Mouse (Mus musculus) c-Kit-positive CD71-positive TER-119-positive erythroid progenitor cells, embryonic 14.5 days (primary cell): Measurements from ENCODE around the gene Ncapg2.
A peak's percentile ranks its signal among the peaks of the same experiment; 100 is the strongest.

Experiments used
- DNase-seq: peaks from one replicate; pipeline ENCODE4 v3.0.0-alpha.2; 2013; ENCODE audit warnings: low spot score

The Ncapg2 gene

DNA sequence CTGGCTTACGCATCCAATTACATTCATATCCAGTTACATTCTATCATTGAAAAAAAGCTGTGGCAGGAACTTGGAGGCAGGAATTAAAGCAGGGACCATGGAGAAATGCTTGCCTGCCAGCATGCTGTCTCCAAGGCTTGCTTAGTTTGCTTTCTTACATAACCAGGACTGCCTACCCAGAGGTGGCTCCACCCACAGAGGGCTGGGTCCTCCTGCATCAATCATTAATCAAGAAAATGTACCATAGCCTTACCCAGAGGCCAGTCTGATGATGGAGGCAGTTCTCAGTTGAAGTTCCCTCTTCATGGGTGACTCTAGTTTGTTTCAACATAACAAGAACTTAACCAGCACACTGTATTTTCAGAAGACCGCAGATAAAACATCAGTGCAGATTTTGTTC lies 44.3 kb downstream of the Ncapg2 start:
- DNase-seq = no peak

DNA sequence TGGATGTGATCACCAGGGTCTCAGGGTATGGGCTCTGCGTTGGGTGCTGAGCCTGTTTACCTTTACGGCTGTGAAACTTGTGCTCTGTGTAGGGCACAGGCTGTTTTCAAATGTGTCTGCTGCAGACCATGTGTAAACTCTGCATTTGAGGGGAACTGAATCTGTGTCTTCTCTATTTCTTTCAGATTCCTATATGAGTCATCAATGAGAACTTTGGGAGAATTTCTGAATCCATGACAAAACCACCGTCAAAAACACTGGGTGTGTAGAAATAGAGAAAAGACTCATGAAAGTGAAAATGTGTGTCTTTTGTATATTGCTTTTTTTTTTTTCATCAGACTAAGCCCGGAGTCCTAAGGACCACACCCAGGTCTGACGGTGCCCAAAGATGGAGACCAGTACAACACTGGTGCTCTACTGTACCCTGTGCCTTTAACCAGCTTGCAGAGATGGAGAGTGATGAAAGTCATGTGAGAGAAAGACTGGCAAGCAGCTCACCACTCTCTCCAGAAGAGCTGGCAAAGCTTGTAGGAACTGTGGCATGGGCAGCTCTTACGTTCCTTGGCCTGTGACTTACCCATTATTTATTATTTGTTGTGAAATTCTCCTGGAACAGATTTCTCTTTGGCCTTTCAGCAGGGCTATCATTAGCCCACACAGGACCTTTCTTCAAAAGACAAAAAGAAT lies 55.3 kb downstream of the Ncapg2 start:
- DNase-seq = no peak

DNA sequence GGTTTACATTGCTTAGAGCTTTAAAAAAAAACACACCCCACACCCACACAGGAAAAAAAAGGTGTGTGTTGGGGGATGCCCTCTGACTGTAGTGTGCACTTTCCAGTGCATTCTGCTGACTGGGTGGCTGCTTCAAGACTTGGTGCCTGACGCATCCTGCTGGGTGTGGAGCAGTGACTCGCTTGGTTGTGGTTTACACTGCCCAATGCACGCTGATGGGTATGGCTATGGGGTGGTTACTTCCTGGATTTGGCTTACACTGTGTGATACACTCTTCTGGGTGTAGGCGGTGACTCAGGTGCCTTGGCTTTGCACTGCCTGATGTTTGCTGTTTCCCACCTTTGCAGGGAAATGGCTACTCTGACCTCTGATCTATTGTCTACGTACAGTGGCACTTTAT lies 61.8 kb downstream of the Ncapg2 start:
- DNase-seq = no peak

DNA sequence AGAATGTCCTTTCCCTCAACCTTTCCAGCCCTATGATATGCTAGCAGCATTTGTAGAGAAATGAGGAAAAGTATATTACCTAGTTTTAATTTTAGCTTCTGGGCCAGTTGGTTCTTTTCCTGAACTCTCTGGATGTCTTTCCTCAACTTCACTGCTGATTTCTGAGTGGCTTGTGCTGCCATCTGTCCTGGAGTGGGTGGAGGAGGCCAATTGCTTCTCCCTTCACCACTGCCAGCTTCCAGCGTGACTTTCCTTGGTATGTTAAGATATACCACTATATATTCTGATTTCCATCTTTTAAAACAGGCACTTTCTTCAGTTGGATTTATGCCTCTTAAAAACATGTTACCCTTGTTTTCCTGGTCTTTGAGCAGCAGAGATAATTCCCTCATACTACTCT lies 63.1 kb downstream of the Ncapg2 start:
- DNase-seq = no peak

DNA sequence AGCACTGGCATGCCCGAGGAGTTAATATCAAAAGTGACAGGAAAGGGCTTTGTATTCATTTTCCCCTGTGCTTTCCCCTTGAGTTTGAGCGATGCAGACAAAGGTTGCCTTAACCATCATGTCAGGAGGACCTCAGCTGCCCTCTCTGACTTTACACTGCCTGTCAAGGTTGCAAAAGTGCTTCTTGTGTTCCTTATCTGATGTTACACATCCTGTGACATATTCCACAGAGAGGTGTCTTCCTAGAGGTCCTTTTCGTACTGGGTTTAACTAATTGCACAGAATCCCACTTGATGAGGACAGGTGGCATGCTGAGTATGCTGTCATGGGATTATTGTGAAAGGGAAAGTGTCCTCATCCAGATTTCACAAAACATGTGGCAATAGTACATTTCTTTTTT lies 63.9 kb downstream of the Ncapg2 start:
- DNase-seq = no peak

DNA sequence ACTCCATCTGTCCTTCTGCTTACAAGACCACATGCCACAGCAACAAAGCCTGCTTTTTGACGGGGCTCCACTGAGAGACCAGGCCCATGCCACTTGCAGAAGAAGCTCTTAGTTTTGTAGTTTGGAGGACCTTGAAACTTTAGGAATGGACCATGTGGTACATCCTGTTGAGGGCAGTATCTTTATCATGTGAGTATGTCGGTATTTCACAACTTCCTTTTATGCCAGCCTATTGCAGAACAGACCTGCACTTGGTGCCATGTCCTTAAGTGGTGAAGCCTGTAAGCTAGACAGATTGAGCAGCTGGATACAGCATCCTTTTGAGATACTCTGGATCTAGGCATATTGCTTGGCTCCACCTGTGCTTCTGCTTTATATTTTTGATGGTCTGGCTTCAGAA lies 68.1 kb downstream of the Ncapg2 start:
- no peak for DNase-seq

DNA sequence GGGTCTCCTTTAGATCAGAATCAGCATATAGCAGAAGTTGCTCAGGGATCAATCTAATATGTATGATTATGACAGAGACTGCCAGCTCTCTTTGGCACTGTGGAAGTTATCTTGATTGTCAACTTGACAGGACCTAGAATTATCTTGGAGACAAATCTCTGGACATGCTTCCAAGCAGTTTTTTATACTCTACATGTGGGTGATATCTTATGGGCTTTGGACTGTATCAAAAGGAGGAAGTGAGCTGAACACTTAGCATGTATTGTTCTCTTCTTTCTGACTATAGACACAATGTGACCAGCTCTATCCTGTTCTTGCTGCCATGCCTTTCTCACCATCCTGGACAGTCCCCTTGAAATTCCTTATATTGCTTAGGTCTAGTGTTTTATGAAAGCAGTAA lies 68.6 kb downstream of the Ncapg2 start:
- no peak for DNase-seq

DNA sequence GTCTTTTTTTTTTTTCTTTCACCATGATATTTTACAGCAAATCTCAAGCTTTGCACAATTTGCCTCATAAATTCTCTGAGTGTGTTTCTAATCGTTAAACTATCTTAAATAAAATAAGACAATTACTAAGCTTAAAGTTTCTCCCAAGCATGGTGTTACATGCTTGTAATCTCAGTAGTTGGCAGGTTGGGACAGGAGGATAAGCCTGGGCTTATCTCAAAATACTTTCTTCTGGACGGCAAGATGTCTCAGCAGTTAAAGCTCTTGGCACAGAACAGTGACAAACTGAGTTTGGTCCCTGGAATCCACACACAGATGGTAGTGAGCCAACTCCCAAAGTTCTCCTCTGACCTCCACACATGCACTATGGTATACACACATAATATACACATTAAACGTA lies 69.5 kb downstream of the Ncapg2 start:
- no peak for DNase-seq

DNA sequence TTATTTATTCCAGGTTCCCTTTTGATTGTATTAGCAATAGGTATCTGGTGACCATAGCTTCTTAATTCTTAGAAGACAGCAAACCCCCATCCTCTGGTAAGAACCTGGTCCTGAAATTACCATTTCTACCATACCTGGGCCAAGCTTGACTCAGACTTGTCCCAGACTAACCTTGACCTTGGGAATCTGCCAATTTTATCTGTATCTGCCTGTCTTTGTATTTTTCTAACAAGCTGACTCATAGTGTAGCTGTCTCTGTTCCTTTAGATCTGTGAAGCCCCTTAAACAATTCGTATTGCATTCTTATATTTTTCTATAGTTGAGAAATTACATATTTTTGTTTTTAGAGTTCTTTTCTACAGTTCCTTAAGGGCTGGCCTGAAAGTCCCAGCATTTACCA lies 73.6 kb downstream of the Ncapg2 start:
- DNase-seq = no peak

DNA sequence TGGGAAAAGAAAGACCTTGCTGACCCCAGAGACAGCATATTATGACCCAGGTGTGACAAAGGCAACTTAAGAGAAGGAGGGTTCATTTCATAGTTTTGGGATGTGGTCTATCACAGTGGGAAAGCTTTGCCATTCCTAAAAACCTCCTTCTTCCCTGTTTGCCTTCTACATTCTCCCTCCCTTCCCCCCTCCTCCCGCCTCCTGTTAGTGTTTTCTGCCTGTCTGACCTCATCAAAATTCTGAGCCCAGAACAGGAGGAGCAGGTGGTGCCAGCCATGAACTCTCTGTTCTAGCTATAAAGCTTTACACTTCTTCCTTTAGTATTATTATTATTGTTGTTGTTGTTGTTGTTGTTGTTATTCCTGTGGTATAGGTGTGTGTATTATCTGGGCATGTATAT lies 76.7 kb downstream of the Ncapg2 start:
- no peak for DNase-seq

DNA sequence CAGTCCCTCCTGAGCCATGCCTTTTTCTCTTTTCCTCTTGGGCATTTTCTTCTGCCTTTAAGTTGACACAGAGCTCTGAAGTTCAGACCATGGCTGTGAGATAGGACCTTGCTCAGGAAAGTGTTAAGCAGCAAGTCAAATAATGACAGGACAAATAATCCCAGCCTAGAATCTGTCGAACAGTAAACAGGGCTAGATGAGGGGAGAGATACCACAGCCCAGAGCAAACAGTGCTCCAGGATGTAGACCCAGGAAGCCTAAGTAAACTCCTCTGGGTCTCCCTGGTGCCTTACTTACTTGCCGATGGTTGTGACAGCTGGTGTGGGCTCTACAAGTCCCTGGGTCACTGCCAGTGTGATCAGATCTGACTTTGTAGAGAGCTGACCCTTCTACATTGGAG lies 78.4 kb downstream of the Ncapg2 start:
- no peak for DNase-seq

DNA sequence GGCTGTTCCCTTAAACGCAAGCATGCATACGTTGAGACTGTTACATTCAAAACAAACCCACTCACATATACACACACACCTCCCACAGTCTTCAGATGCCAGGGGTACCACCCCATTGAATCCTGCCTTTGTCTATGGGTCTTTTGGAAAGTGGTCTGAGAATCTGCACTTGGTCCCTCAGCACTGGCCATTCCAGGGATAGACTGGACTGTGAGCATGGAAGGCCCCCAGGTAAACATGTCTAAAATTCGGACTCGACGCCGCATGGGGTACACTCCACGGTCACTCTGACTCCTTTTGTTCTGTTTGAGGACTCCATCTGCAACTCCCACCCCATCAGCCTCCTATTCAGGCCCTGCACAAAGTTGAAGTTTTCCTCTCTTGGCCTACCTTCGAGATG lies 79.8 kb downstream of the Ncapg2 start:
- DNase-seq = no peak

DNA sequence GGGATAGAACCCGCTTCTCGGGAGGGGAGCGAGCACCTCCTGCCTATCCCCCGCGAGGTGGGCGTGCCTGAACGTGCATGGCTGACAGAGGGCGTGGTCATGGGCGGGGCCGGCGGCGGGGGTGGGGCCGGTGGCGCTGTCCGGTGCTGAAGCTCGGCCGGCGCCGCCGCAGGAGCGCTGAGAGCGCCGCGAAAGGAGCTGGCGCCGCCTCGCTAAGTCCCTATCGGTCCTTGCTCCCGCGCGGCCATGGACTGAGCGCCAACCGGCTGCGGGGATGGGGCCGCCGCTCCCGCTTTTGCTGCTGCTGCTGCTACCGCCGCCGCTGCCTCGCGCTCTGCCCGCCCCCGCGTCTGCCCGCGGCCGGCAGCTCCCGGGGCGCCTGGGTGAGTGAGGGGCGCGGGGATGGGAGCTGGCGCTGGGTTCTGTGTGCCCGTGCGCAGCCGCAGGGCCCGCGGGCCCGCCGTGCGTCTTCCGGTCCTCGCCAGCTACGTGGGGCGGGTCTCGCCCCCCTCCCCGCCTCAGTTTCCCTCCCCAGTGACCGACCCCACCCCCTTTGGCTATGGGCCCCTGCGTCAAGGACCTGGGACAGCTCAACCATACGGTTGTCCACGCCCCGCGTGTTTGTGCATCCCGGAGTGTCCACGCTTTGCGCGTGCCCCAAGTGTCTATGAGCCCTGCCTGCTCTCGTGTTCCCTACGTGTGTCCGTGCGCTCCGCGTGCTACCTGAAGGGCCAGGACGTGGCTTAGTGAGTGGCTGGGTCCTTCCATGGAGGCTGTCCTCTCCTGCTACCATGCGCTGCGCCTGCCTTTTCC lies 80.6 kb downstream of the Ncapg2 start, which contains the start of gene Ptprn2:
Ptprn2 (plus strand) TSS at position 130 of the 813 bp plus-strand sequence.
- DNase-seq = peak; percentile 58

DNA sequence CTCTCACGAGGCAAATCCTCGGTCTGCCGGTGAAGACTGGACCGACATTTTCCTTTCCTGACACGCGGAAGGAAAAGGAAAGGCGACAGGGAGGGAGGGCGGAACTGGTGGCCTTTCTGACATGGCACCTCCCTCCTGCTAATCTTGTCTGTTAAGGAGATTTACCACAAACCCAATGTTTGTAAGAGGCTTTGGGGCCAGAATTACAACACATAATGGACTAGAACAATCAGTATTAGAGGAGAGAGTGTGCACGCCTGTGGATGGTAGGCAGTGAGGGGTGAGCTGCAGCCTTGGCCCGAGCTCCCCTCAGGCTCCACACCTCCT lies 81.2 kb downstream of the Ncapg2 start:
- no peak for DNase-seq

DNA sequence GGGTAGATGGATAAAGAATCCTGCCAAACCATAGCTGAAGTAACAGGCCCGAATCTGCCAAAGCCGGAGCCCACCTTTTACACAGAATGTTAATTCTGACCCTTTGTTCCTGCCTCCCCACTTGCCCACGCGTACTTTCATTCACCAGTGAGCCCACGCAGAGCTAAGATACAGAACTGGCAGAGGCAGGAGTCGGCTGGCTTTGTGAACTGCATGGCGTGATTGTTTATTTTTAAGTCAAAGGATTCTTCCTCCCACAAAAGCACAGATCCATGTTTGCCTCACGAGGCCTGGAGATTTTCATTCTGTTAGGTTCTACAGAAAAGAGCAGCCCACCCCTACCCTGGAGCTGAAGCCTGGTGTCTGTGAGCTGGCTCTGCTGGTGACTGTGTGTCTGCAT lies 83.6 kb downstream of the Ncapg2 start:
- no peak for DNase-seq

DNA sequence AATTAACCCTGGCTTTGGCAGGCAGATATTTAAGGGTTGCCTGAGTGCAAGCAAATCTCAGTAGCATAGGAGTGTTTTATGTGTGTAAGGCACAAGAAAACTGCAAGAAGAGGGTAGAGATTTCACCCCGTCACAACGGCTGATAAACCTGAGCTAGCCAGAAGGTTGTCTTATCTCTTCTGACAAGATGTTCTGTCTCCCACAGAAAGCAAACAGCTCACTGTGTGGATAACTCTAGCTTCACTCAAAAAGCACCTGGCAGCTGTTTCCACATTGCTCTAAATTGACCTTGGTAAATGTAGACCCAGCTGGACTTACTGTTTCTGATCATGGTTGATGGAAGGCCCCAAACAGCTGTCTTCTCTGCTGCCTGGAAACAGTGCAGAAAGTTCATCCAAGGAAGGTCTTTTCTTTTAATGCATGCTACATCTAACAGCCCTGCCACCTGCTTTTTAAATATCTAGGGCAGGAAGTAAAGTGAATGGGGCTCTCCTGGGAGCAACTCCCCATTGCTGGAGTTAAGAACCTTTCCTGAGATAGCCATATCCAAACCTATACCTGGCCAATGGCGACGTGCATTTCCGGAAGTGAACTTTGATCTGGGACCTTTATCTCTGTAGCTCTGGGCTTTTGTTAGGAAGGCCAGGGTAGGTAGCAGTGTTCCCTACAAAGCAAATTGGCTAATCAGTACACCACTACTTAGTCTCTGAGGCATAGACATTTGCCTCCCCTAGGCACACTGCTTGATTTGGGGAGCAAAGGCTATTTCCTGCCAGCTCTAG lies 85.6 kb downstream of the Ncapg2 start:
- no peak for DNase-seq

DNA sequence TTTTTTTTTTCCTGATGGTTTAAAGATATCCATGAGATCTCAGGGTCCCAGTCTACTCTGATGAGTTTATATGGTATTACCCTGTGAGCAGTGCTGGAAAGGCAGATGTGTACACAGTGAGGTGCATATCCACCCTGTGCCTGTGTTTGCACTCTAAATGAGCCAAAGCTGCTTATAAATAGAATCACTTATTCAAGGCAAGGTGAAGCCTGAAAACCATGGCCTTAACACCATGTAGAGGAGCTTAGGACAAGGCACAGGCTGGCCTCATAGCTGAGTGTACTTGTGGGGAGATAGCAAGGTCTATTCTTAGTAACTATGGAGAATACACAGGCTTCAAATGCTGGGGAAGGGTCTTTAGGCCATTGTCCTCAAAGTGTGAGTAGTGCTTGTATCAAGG lies 93.5 kb downstream of the Ncapg2 start:
- no peak for DNase-seq

DNA sequence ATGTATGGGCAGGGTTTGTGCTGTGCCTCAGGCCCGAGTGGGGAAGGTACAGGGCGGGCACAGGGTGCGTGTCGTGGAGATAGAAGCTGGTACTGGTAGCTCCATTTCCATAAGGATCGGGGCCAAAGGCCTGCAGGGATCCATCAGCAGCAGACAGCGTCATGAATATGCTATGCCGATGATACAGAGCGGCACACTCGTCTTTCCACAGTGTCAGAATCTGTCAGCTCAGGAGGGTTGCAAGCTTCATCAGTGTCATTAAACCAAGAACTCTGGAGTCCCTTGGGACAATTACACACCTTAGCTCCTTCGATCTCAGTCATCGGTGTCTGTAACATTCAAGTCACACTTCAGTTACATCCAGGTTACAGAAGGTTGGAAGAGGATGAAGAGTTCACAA lies 95.5 kb downstream of the Ncapg2 start:
- DNase-seq = no peak

DNA sequence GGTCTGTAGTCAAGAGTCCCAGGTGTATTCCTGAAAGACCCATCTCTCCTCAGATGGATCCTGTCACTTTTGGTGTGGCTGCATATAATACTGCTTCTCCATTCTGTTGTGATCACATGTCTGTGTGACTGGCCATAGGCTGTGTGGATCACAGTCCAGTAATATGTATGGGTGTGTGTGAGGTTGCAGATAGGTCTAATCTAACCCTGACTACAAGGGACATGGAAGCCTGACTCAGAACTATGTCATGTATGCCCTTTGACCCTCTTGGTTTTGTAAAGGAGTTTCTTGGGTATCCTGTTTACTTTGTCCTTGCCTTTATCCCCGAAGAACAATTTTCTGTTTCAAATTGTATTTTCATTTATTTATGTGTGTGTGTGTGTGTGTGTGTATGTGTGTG lies 107.3 kb downstream of the Ncapg2 start:
- DNase-seq = no peak
